Mouse (Mus musculus): ENCODE data around the gene Oxsr1. TPM values are rescaled to one million over a fixed set of nuclear protein-coding genes. Genes with fewer than 3 reads are reported as not detected.

The Oxsr1 gene
- polyA plus RNA-seq (2015; fragmentation: Nextera tagmentation; extraction: Ambion mirVana) = 6.8 and 7.3 TPM in 2 replicates

GRCm38 (mm10) chr9:119322289-119323259 is at the start of gene Oxsr1:
Oxsr1 (minus strand) TSS chr9:119322427.

GRCm38 (mm10) chr9:119365284-119365683 is 43.1 kb upstream of the Oxsr1 start, which contains the start of gene Slc22a14:
Slc22a14 (minus strand) TSS chr9:119365553.

GRCm38 (mm10) chr9:119357331-119358057 is 35.3 kb upstream of the Oxsr1 start, which contains the start of gene Xylb:
Xylb (plus strand) TSS chr9:119357381.

GRCm38 (mm10) chr9:119340909-119341816 is 18.9 kb upstream of the Oxsr1 start, which contains the start of gene Myd88:
Myd88 (minus strand) TSS chr9:119341411.

GRCm38 (mm10) chr9:119339558-119340211 is 17.5 kb upstream of the Oxsr1 start, which contains the start of gene Acaa1a:
Acaa1a (plus strand) TSS chr9:119339676.

GRCm38 (mm10) chr9:119208998-119209397 is 113.2 kb downstream of the Oxsr1 start, which contains the start of gene Slc22a13:
Slc22a13 (minus strand) TSS chr9:119209098.

Other genes starting within 250 kb of the Oxsr1 start
- gene Plcd1, start 228.9 kb downstream of the Oxsr1 start, polyA plus RNA-seq (2015; fragmentation: Nextera tagmentation; extraction: Ambion mirVana) = 4.3 and 6.7 TPM in 2 replicates
- gene Dlec1, start 219.9 kb downstream of the Oxsr1 start, polyA plus RNA-seq (2015; fragmentation: Nextera tagmentation; extraction: Ambion mirVana) = 0.06 and 0.11 TPM in 2 replicates
- 0.51 and 0.79 TPM in 2 replicates for gene Acaa1b, start 165.3 kb downstream of the Oxsr1 start, polyA plus RNA-seq (2015; fragmentation: Nextera tagmentation; extraction: Ambion mirVana)
- not detected in 2 replicates for gene Gm47289, start 163.3 kb downstream of the Oxsr1 start, polyA plus RNA-seq (2015; fragmentation: Nextera tagmentation; extraction: Ambion mirVana)
- not detected in 2 replicates for gene Slc22a13, start 113.3 kb downstream of the Oxsr1 start, polyA plus RNA-seq (2015; fragmentation: Nextera tagmentation; extraction: Ambion mirVana)
- gene Acaa1a, start 17.2 kb upstream of the Oxsr1 start, polyA plus RNA-seq (2015; fragmentation: Nextera tagmentation; extraction: Ambion mirVana) = 31.2 and 40.4 TPM in 2 replicates
- gene Myd88, start 19.0 kb upstream of the Oxsr1 start, polyA plus RNA-seq (2015; fragmentation: Nextera tagmentation; extraction: Ambion mirVana) = 33.6 and 36.9 TPM in 2 replicates
- 1.3 and 2.3 TPM in 2 replicates for gene Xylb, start 35.0 kb upstream of the Oxsr1 start, polyA plus RNA-seq (2015; fragmentation: Nextera tagmentation; extraction: Ambion mirVana)
- gene Slc22a14, start 43.1 kb upstream of the Oxsr1 start, polyA plus RNA-seq (2015; fragmentation: Nextera tagmentation; extraction: Ambion mirVana) = 0.08 and 0.16 TPM in 2 replicates
- 3.8 and 4.3 TPM in 2 replicates for gene Acvr2b, start 79.7 kb upstream of the Oxsr1 start, polyA plus RNA-seq (2015; fragmentation: Nextera tagmentation; extraction: Ambion mirVana)
- 6.6 and 7.0 TPM in 2 replicates for gene Exog, start 122.5 kb upstream of the Oxsr1 start, polyA plus RNA-seq (2015; fragmentation: Nextera tagmentation; extraction: Ambion mirVana)

All from spleen, postnatal 0 days (tissue).